Mouse (Mus musculus) intestine, postnatal 0 days (tissue): ENCODE measurements around the gene Parvg. TPM values are rescaled to one million over a fixed set of nuclear protein-coding genes. Genes with fewer than 3 reads are reported as not detected.

Source experiments
- ATAC-seq: fragments of 200-750 bp; cut with Nextera tagmentation; 2 replicates; pipeline ENCODE4 v1.8.0; 2017; ENCODE audit warnings: mild to moderate bottlenecking, moderate TSS enrichment, moderate library complexity
- H3K27ac ChIP-seq: fragments of 300-500 bp; sonication (generic); 2 replicates; pipeline ENCODE4 v1.5.1; 2014; ENCODE audit warnings: mild to moderate bottlenecking, low read depth, low read length, moderate library complexity
- H3K27me3 ChIP-seq: fragments of 300-500 bp; sonication (generic); replicated peaks from 2 replicates; pipeline ENCODE4 v1.6.1; 2014; ENCODE audit warnings: low read length, mixed read lengths; ENCODE audit not compliant: control insufficient read depth, insufficient read depth
- H3K36me3 ChIP-seq: fragments of 300-500 bp; sonication (generic); 2 replicates; pipeline ENCODE4 v1.6.1; 2014; ENCODE audit warnings: mild to moderate bottlenecking, moderate library complexity; ENCODE audit not compliant: control insufficient read depth, insufficient read depth
- H3K4me1 ChIP-seq: fragments of 300-500 bp; sonication (generic); replicated peaks from 2 replicates; pipeline ENCODE4 v1.6.1; 2014; ENCODE audit warnings: antibody characterized with exemption, low read length, mixed read lengths; ENCODE audit not compliant: control insufficient read depth, insufficient read depth
- H3K4me2 ChIP-seq: fragments of 300-500 bp; sonication (generic); replicated peaks from 2 replicates; pipeline ENCODE4 v1.6.1; 2014; ENCODE audit warnings: low read depth, mild to moderate bottlenecking, moderate library complexity
- H3K4me3 ChIP-seq: fragments of 300-500 bp; sonication (generic); 2 replicates; pipeline ENCODE4 v1.5.1; 2014; ENCODE audit warnings: low read depth, low read length
- H3K9ac ChIP-seq: fragments of 300-500 bp; sonication (generic); 2 replicates; pipeline ENCODE4 v1.6.1; 2014; ENCODE audit warnings: mild to moderate bottlenecking, low read depth, low read length
- H3K9me3 ChIP-seq: fragments of 300-500 bp; sonication (generic); 2 replicates; pipeline ENCODE4 v1.6.1; 2016; ENCODE audit warnings: mixed run types; ENCODE audit not compliant: control insufficient read depth
- CTCF ChIP-seq: sonication (generic); IDR thresholded peaks from 2 replicates; pipeline ENCODE4 v1.5.1; 2016; ENCODE audit warnings: low read depth, mild to moderate bottlenecking, control low read depth, antibody characterized with exemption, moderate library complexity
- WGBS: fragments of 180-500 bp; shearing (Covaris S2); extraction: QIAGEN DNeasy Blood & Tissue Kit; methylation state at CpG from one replicate; pipeline ENCODE4 v1.1.7; 2014; 5-methylcytosine and 5-hydroxymethylcytosine counted together
- polyA plus RNA-seq: library from polyadenylated mRNA; unstranded; fragments of >200 nt; fragmentation: Nextera tagmentation; extraction: Ambion mirVana; gene quantifications from 2 replicates; pipeline ENCODE4 v1.2.1, GENCODE M21; 2015

The Parvg gene
- polyA plus RNA-seq, 1 experiment from 2014 or later: 1.2 TPM

- Histone ChIP-seq H3K4me3 (no peak overlapping the region), H3K9ac (no peak overlapping the region), H3K4me2 (no peak overlapping the region), H3K27ac (no peak overlapping the region), H3K27me3 (no peaks in the 10 kb centered on the region), H3K36me3 (no peaks in the 10 kb centered on the region), H3K4me1 (no peaks in the 10 kb centered on the region), H3K9me3 (no peaks in the 10 kb centered on the region)
- TF ChIP-seq CTCF: no peak
- ATAC-seq: no peak
- WGBS: 49% methylated on average over 2 of the region's 2 CpGs
Observed at GRCm38 (mm10) chr15:84340926-84341325, 17.1 kb downstream of the Parvg start.

GRCm38 (mm10) chr15:84348769-84349168 lies 24.9 kb downstream of the Parvg start:
- no peaks in the 10 kb centered on the region for H3K27me3 ChIP-seq
- 91% methylated on average over 4 of the region's 4 CpGs for WGBS
- H3K9me3 ChIP-seq: no peaks in the 10 kb centered on the region
- TF ChIP-seq CTCF: peak; percentile 46
- no peaks in the 10 kb centered on the region for H3K36me3 ChIP-seq
- no peak overlapping the region for H3K27ac ChIP-seq
- no peak overlapping the region for H3K9ac ChIP-seq
- no peak overlapping the region for H3K4me3 ChIP-seq
- ATAC-seq: no peak
- H3K4me2 ChIP-seq: no peak overlapping the region
- no peaks in the 10 kb centered on the region for H3K4me1 ChIP-seq

DNA sequence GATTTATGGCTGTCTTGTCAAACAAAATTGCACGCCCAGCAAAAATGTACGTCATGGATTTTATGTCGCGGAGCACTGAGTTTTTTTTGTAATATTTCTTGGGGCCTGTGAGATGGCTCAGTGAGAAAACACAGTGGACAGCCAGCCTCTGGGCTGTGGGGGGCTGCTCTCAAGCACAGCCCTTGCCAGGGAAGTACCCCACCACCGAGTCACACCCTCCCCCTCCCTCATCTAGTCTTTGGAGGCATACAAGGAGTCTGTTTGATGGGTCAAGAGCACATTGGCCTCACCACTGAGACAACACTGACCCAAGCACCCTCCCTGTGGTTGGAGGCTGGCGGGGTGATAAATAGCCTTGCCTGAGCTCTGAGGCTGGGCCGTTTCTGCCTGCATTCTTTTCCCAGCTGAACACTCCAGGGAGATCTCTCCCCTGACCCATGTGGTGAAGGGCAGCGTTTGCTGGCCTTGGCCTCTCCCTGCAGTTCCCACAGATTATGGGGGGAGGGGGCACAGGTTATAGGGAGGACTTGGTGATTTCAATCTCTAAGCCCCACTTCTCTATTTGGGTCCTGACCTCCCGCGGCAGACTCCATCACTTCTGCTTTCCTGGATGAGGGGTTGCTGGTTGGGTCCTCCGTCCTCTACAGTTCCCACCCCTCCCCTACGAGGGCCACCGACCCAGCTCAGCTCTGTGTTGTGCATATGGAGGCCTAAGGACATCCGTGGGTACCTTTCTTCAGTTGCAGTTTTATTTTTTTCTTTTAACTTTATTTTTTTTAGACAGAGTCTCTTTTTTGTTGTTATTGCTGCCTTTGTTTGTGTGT lies 26.3 kb downstream of the Parvg start:
- Histone ChIP-seq H3K4me2 (no peak overlapping the region), H3K9me3 (no peaks in the 10 kb centered on the region), H3K36me3 (no peaks in the 10 kb centered on the region), H3K27me3 (no peaks in the 10 kb centered on the region), H3K9ac (no peak overlapping the region), H3K4me1 (no peaks in the 10 kb centered on the region), H3K27ac (no peak overlapping the region), H3K4me3 (no peak overlapping the region)
- TF ChIP-seq CTCF: no peak
- 50% methylated on average over 14 of the region's 14 CpGs for WGBS
- ATAC-seq: no peak

DNA sequence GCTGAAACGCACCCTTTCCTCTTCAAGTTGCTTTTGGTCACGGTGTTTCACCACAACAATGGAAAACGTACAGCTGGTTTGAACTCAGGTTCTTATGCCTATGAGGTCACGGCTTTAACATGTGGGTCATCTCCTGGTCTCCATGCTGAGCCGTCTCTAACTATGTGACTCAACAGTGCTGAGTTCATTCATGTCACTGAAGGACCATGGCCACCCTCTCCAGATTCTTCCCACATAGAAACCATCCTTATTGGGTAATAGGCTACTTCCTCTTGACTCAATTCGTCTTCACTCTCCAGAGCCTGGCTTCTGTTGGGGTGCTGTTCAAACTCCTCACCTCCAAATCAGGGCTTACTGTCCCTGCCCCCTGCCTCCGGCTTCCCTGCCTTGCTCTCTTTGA lies 27.5 kb downstream of the Parvg start:
- H3K9ac ChIP-seq: no peak overlapping the region
- H3K27me3 ChIP-seq: no peaks in the 10 kb centered on the region
- H3K4me1 ChIP-seq: no peaks in the 10 kb centered on the region
- TF ChIP-seq CTCF: no peak
- ATAC-seq: no peak
- 85% methylated on average over 7 of the region's 7 CpGs for WGBS
- no peak overlapping the region for H3K4me3 ChIP-seq
- no peak overlapping the region for H3K27ac ChIP-seq
- no peaks in the 10 kb centered on the region for H3K36me3 ChIP-seq
- no peaks in the 10 kb centered on the region for H3K9me3 ChIP-seq
- no peak overlapping the region for H3K4me2 ChIP-seq

- no peak for ATAC-seq
- Histone ChIP-seq H3K9me3 (no peaks in the 10 kb centered on the region), H3K4me3 (no peak overlapping the region), H3K9ac (no peak overlapping the region), H3K27ac (no peak overlapping the region), H3K36me3 (no peaks in the 10 kb centered on the region), H3K4me1 (no peaks in the 10 kb centered on the region), H3K27me3 (no peaks in the 10 kb centered on the region), H3K4me2 (no peak overlapping the region)
- no peak for TF ChIP-seq CTCF
- 65% methylated on average over 21 of the region's 21 CpGs for WGBS
Observed at GRCm38 (mm10) chr15:84351915-84352844, 28.4 kb downstream of the Parvg start.

DNA sequence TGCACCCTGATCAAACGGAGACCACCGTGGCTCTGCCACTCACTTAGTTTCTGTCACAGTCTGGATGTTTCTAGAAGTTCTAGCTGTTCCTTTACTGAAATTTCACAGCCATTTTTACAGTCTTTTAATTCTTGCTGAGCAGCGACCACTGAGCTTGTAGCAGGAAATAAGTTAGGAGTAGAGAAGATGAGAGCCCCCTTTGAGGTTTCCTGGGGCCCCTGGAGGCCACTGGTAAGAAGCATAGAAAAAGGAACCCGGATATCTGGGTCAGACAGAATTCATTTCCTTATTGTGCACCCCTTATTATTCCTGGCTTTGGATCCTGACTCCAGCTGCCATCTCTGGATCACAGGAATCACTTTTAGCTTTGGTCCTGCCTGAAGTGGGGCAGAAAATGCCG lies 31.3 kb downstream of the Parvg start:
- no peak overlapping the region for H3K4me2 ChIP-seq
- no peak for ATAC-seq

More for the DNA sequence above, 31.3 kb downstream of the Parvg start:
- Histone ChIP-seq H3K4me1 (no peaks in the 10 kb centered on the region), H3K27ac (no peak overlapping the region), H3K4me3 (no peak overlapping the region), H3K36me3 (no peaks in the 10 kb centered on the region), H3K9ac (no peak overlapping the region), H3K27me3 (no peaks in the 10 kb centered on the region), H3K9me3 (no peaks in the 10 kb centered on the region)
- 77% methylated on average over 5 of the region's 5 CpGs for WGBS
- no peak for TF ChIP-seq CTCF
